Mouse (Mus musculus) lung, embryonic 16.5 days (tissue): ENCODE data around the gene Clec4b2. TPM values are rescaled to one million over a fixed set of nuclear protein-coding genes. Genes with fewer than 3 reads are reported as not detected.

ENCODE experiments used
- polyA plus RNA-seq: library from polyadenylated mRNA; unstranded; fragments of >200 nt; fragmentation: Nextera tagmentation; extraction: Ambion mirVana; gene quantifications from 2 replicates; pipeline ENCODE4 v1.2.1, GENCODE M21; 2015

The Clec4b2 gene
- polyA plus RNA-seq, 1 experiment from 2014 or later, result not detected

Other genes starting within 250 kb of the Clec4b2 start
- gene Clec4a3, start 220.4 kb upstream of the Clec4b2 start, polyA plus RNA-seq, result 4.7 and 6.6 TPM in 2 replicates
- not detected in 2 replicates for gene Clec4a4, start 182.5 kb upstream of the Clec4b2 start, polyA plus RNA-seq
- gene Clec4b1, start 122.9 kb upstream of the Clec4b2 start, polyA plus RNA-seq, result not detected in 2 replicates
- 3.3 TPM in 2 replicates for gene Clec4a2, start 66.5 kb upstream of the Clec4b2 start, polyA plus RNA-seq
- gene Clec4n, start 57.0 kb downstream of the Clec4b2 start, polyA plus RNA-seq, result 2.8 and 3.6 TPM in 2 replicates
- 0.36 and 0.39 TPM in 2 replicates for gene Clec4d, start 89.2 kb downstream of the Clec4b2 start, polyA plus RNA-seq
- 0.36 TPM in 1 of 2 replicates, not detected in the other for gene Clec4e, start 117.0 kb downstream of the Clec4b2 start, polyA plus RNA-seq
- gene Vmn2r19, start 135.4 kb downstream of the Clec4b2 start, polyA plus RNA-seq, result not detected in 2 replicates
- not detected in 2 replicates for gene Vmn2r20, start 245.2 kb downstream of the Clec4b2 start, polyA plus RNA-seq